Mouse (Mus musculus) left cerebral cortex, adult 8-10 months (tissue): ENCODE data around the gene Btbd2. TPM values are rescaled to one million over a fixed set of nuclear protein-coding genes. Genes with fewer than 3 reads are reported as not detected.
A peak's percentile ranks its signal among the peaks of the same experiment; 100 is the strongest.
"Not testable (repeated sequence)": the region's sequence is repeated elsewhere in the genome, so short reads cannot be mapped to it uniquely, and the experiment has no call there.

ENCODE experiments used
- DNase-seq, 2 experiments: peaks; one replicate each; pipeline ENCODE4 v3.0.0; 2022; ENCODE audit warnings: low spot score in 2 of 2
- microRNA-seq, 2 experiments: library from miRNA; unstranded; fragments of <30 nt; microRNA quantifications; one replicate each; pipeline ENCODE4 v1.2.0; 2022
- total RNA-seq, 4 experiments: library from RNA; stranded (reverse); gene quantifications; 2 replicates each; pipeline ENCODE4 v1.2.4; 2022

The Btbd2 gene
- total RNA-seq, 4 experiments from 2014 or later = 88.6 to 97.6 (median 94.5) TPM

DNA sequence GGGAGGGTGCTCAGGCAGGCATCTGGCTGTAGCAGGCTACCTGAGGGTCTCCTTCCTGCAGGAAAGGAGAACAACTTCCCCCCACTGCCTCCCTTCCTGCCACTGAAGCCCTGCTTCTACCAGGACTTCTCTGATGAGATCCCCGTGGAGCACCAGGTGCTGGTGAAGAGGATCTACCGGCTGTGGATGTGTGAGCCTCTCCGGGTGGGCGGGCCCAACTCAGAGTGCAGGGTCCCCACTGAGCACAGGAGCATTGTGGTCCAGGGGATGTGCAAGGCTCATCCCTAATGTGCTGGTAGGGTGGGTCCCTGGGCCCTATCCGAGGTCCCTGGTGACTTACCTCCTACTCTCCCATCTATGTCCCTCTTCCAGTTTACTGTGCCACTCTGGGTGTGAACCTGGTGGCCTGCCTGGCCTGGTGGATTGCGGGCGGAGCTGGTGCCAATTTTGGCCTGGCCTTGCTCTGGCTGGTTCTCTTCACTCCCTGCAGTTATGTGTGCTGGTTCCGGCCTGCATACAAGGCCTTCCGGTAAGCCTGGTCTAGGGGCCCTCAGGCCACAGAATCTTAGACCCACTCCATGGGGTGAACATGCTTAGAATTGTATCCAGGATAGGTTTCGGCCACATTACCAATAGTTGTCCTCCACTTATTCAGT, 47.5 kb downstream of the Btbd2 start:
- no peak for DNase-seq

DNA sequence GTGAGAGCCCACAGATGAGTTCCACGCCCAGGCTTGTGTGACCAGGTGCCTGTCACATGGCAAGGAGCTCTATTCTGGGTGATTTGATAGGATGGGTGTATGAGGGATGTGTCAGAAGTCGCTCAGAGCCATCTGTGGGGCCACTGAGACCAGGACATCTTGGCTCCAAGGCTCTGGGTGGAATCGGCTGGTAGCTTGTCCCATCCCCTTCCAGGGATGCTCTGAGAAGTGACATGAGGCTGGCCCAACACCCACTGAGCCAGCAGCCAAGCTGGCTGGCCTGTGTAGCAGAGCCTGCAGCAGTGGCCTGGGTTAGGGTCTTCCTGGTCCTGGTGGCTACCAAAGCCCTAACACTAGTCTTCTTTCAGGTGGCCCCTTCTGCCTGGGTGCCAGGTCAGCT, 48.4 kb downstream of the Btbd2 start:
- no peak for DNase-seq

DNA sequence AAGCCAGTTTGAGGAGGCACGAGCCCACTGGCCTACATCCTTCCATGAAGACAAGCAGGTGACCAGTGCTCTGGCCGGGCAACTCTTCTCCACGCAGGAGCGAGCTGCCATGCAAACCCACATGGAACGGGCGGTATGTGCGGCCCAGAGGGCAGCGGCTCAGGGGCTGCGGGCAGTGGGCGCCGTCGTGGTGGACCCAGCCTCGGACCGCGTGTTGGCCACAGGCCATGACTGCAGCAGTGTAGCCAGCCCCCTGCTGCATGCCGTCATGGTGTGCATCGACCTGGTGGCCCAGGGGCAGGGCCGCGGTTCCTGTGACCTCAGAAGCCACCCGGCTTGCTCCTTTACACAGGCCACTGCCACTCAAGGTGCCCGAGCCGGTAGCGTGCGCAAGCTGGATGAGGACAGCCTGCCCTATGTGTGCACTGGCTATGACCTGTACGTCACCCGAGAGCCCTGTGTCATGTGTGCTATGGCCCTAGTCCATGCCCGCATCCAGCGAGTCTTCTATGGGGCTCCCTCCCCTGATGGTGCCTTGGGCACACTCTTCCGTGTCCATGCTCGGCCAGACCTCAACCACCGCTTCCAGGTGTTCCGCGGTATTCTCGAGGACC, 50.0 kb downstream of the Btbd2 start:
- no peak for DNase-seq

DNA sequence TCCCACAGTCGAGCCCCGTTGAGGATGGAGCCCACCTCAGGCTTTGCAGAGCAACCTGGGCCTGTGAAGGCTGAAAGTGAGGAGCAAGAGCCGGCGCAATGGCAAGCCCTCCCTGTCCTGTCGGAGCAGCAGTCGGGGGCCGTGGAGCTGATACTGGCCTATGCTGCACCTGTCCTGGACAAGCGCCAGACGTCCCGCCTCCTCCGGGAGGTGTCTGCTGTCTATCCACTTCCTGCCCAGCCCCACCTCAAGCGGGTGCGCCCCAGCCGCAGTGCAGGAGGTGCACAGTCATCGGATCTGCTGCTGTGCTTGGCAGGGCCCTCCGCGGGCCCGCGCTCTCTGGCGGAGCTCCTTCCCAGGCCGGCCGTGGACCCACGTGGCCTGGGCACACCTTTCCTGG, 50.6 kb downstream of the Btbd2 start:
- no peak for DNase-seq

DNA sequence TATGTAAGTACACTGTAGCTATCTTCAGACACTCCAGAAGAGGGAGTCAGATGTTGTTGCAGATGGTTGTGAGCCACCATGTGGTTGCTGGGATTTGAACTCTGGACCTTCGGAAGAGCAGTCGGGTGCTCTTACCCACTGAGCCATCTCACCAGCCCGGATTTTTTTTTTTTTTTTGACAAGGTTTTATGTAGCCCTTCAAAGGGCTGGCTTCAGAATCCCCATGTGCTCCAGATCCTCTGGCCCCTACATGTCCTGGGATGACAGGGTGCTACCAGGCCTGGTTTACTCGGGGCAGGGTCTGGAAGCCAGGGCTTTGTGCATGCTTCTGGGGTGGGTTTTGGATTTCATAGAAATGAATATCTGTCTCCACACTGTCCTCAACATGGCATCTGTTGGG, 51.1 kb downstream of the Btbd2 start, which contains the start of gene Gm49322:
Gene Gm49322 (plus strand): TSS at position 301 of the 400 bp plus-strand sequence.
- DNase-seq = not testable (repeated sequence)

DNA sequence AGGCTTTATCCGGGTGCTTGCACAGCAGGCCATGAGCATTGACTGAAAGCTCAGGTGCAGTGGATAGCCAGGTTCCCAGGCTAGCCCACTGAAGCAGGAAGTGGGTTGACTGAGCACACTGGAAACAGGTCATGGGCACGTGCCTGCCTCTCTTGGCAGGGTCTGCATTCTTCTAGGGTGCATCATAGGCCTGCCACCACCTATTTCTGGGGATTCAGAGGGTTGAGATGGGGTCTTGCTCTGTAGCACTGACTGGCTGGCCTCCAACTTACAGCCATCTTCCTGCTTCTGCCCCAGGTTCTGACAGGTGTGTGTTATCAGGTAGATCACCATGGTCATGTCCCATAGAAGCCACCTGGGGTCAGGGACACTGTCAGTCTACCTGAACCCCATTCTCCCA, 51.9 kb downstream of the Btbd2 start:
- no peak for DNase-seq

DNA sequence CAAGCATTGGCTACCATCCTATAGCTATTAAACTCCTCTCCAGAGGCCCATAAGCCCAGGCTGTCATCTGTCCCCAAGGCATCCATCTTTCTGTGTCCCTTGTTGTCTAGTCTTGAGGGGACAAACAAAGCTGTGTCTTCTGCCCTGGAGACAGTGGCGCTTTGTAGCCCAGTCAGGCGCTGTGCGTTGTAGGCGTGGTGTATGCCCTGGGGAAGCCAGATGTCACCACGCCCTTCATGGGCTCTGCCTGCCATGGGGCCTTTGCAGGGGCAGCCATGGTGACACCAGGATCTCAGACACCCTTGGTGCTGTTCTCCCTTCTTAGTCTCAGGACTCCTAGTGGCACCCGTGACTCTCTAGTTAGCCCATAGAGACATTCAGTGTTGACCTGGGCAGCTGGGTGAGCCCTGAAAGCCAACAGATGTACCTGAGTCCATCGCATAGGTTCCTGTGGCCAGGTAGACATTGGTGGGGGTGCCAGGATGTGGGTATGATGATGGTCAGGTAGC, 52.8 kb downstream of the Btbd2 start:
- no peak for DNase-seq

DNA sequence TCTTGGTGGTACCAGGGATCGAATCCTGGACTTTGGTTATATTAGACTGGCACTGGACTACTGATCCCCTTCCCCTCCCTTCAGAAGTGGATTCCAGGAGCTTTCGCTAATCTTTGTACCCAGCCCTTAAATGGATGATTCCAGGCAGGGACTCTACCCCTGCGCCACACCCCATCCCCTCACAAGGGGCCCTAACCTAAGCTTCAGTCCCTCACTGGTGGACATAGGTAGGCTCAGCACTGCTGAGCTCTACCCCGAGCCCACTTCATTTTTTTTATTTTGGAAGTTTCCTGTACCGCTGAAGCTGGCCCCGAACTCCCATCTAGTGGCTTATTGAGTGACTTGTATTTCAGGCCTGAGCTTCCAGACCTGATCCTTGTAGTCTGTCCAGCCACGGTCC, 53.5 kb downstream of the Btbd2 start:
- DNase-seq = no peak

DNA sequence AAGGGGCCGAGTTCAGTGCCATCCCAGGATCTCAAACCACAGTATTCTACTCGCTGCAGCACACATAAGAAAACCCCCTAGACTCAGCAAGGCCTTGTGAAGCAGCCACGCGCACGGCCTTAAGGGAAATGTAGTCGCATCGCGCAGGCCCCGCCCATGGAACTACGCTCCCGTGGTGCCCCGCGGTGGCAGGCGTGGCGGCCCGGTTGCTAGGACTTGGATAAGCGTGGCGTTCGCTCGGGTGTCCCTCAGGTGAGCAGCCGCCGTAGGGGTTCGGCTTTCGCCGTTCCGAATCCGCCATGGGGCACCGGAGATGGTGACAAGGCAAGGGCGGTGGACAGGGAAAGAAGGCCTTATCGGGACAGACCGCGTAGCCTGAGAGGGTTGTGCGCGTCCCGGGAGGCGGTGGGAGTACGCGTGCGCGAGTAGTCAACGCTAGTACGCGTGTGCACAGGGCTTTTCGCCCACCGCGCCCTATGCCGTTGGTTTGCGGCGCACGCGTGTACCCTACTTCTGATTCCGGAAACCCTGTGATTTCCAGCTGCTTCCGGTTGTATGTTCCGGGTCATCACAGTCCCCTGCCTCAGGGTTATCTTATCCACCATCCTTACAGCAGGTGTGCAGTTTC, 54.1 kb downstream of the Btbd2 start, which contains the start of the genes Scamp4 and Adat3:
Gene Scamp4 (plus strand): TSS at position 175 of the 628 bp plus-strand sequence.
Gene Adat3 (plus strand): TSS at position 183 of the 628 bp plus-strand sequence.
- peak; percentile 94 to 97 for DNase-seq

DNA sequence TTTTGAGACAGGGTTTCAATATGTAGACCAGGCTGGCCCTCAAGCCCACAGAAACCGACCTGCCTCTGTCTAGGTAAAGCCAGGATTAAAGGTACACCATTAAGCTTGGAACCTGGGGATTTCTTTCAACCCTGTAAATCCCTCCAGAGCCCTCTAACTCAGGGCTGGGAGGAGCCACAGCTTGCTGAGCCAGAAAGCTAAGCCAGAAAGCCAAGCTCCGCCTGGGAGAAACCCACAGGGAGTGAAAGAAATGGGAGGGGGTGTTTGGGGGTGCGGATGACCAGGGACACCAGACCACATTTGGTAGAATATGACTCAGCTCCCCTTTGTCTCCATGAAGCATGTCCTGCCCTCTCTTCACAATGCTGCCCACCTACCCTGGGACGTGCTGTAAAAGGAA, 60.6 kb downstream of the Btbd2 start:
- no peak for DNase-seq

Small RNA genes within 50 kb of the gene (microRNA-seq; reads per million reads assigned to microRNA genes)
- 1.3 to 7.6 reads per million in 2 experiments for gene Mir6912

Other genes with a start within 250 kb of the Btbd2 start
- 10 to 100 TPM; 27.7 to 32.6 (median 31.4) TPM for gene Tcf3, start 223.4 kb downstream of the Btbd2 start, total RNA-seq
- gene Onecut3, start 162.2 kb downstream of the Btbd2 start, total RNA-seq = not detected
- gene Atp8b3, start 117.9 kb downstream of the Btbd2 start, total RNA-seq = under 1 TPM in 3 of 4 experiments, not detected in 1; 0.08 to 0.21 (median 0.18) TPM
- 10 to 100 TPM; 40.7 to 46.6 (median 44.7) TPM for gene Rexo1, start 95.5 kb downstream of the Btbd2 start, total RNA-seq
- gene Klf16, start 79.8 kb downstream of the Btbd2 start, total RNA-seq = 10 to 100 TPM; 53.0 to 65.9 (median 61.2) TPM
- gene Abhd17a, start 66.7 kb downstream of the Btbd2 start, total RNA-seq = 100 to 1,000 TPM; 157 to 168 (median 166) TPM
- 10 to 100 TPM; 38.8 to 46.5 (median 43.1) TPM for gene Scamp4, start 54.2 kb downstream of the Btbd2 start, total RNA-seq
- gene Adat3, start 54.2 kb downstream of the Btbd2 start, total RNA-seq = 1 to 10 TPM in 3 of 4 experiments, not detected in 1; 1.3 to 4.1 (median 3.4) TPM
- 1 to 10 TPM; 1.8 to 4.2 (median 3.3) TPM for gene Gm49322, start 51.0 kb downstream of the Btbd2 start, total RNA-seq
- 100 to 1,000 TPM; 214 to 250 (median 240) TPM for gene Csnk1g2, start 34.2 kb downstream of the Btbd2 start, total RNA-seq
- gene Mknk2, start 21.0 kb upstream of the Btbd2 start, total RNA-seq = 10 to 100 TPM; 36.0 to 47.0 (median 40.9) TPM
- gene Mob3a, start 44.9 kb upstream of the Btbd2 start, total RNA-seq = 10 to 100 TPM; 12.0 to 17.6 (median 14.8) TPM
- gene Izumo4, start 45.1 kb upstream of the Btbd2 start, total RNA-seq = 10 to 100 TPM; 44.2 to 67.8 (median 57.0) TPM
- 100 to 1,000 TPM; 126 to 147 (median 139) TPM for gene Ap3d1, start 85.2 kb upstream of the Btbd2 start, total RNA-seq
- gene Dot1l, start 98.1 kb upstream of the Btbd2 start, total RNA-seq = 10 to 100 TPM; 39.0 to 53.1 (median 41.5) TPM
- 10 to 100 TPM; 35.5 to 53.7 (median 46.1) TPM for gene Sf3a2, start 141.1 kb upstream of the Btbd2 start, total RNA-seq
- gene Plekhj1, start 141.6 kb upstream of the Btbd2 start, total RNA-seq = 10 to 100 TPM; 61.3 to 74.5 (median 66.4) TPM
- 1 to 10 TPM; 1.1 to 2.2 (median 1.7) TPM for gene Amh, start 148.2 kb upstream of the Btbd2 start, total RNA-seq
- 1 to 10 TPM; 5.1 to 9.7 (median 6.2) TPM for gene Jsrp1, start 156.4 kb upstream of the Btbd2 start, total RNA-seq
- 100 to 1,000 TPM; 505 to 586 (median 560) TPM for gene Oaz1, start 169.6 kb upstream of the Btbd2 start, total RNA-seq
- gene Lingo3, start 187.0 kb upstream of the Btbd2 start, total RNA-seq = 10 to 100 TPM; 46.4 to 64.4 (median 48.1) TPM
- 10 to 100 TPM; 35.4 to 57.9 (median 48.2) TPM for gene Lsm7, start 198.1 kb upstream of the Btbd2 start, total RNA-seq
- 10 to 100 TPM; 42.1 to 52.3 (median 46.0) TPM for gene Sppl2b, start 198.2 kb upstream of the Btbd2 start, total RNA-seq
- gene Tmprss9, start 214.8 kb upstream of the Btbd2 start, total RNA-seq = under 1 TPM; 0.22 to 0.60 (median 0.39) TPM
- 100 to 1,000 TPM; 106 to 147 (median 124) TPM for gene Timm13, start 243.9 kb upstream of the Btbd2 start, total RNA-seq